Mouse (Mus musculus): ENCODE measurements around the gene S100a6.

GRCm38 (mm10) chr3:90638511-90639275 lies 26.0 kb downstream of the S100a6 start:
- TF ChIP-seq GATA1 (IDR thresholded peaks at IDR 0.05; ENCODE audit: borderline replicate concordance, low read length) (no peak), FLI1 (IDR thresholded peaks at IDR 0.05; ENCODE audit: low read length) (no peak)

Data from megakaryocyte, embryonic 14.5 days (primary cell).